Mouse (Mus musculus): ENCODE data around the gene Pitpnc1.

GRCm38 (mm10) chr11:107209818-107210217 lies 260.7 kb downstream of the Pitpnc1 start:
- TF ChIP-seq CTCF (IDR thresholded peaks at IDR 0.05; ENCODE audit: borderline replicate concordance, control insufficient read depth, extremely low read depth, insufficient read depth, low read length, poor library complexity) (no peak), POLR2A (IDR thresholded peaks at IDR 0.05; ENCODE audit: control insufficient read depth, extremely low read depth, insufficient read depth, low read length, poor library complexity) (no peak)

Measured in thymus, adult 2 months (tissue).